Mouse (Mus musculus) kidney, embryonic 16.5 days (tissue): ENCODE results near the gene Gkap1. TPM values are rescaled to one million over a fixed set of nuclear protein-coding genes. Genes with fewer than 3 reads are reported as not detected.

Experiments used
- ATAC-seq: fragments of 200-750 bp; cut with Nextera tagmentation; 2 replicates; pipeline ENCODE4 v1.8.0; 2017; ENCODE audit warnings: moderate TSS enrichment; ENCODE audit not compliant: low FRiP score, low TSS enrichment
- H3K27ac ChIP-seq: fragments of 300-500 bp; sonication (generic); 2 replicates; pipeline ENCODE4 v1.5.1; 2014; ENCODE audit warnings: low read length
- H3K27me3 ChIP-seq: fragments of 300-500 bp; sonication (generic); 2 replicates; pipeline ENCODE4 v1.6.1; 2014; ENCODE audit warnings: low read length, control low read depth, mixed read lengths; ENCODE audit not compliant: insufficient read depth
- H3K36me3 ChIP-seq: fragments of 300-500 bp; sonication (generic); 2 replicates; pipeline ENCODE4 v1.6.1; 2014; ENCODE audit warnings: low read length, control low read depth, mixed read lengths; ENCODE audit not compliant: insufficient read depth
- H3K4me1 ChIP-seq: fragments of 300-500 bp; sonication (generic); 2 replicates; pipeline ENCODE4 v1.6.1; 2014; ENCODE audit warnings: low read length, control low read depth, mixed read lengths; ENCODE audit not compliant: insufficient read depth
- H3K4me2 ChIP-seq: fragments of 300-500 bp; sonication (generic); replicated peaks from 2 replicates; pipeline ENCODE4 v1.6.1; 2014; ENCODE audit warnings: low read depth, low read length
- H3K4me3 ChIP-seq: fragments of 300-500 bp; sonication (generic); 2 replicates; pipeline ENCODE4 v1.5.1; 2014; ENCODE audit warnings: mild to moderate bottlenecking, low read length
- H3K9ac ChIP-seq: fragments of 300-500 bp; sonication (generic); replicated peaks from 2 replicates; pipeline ENCODE4 v1.6.1; 2014; ENCODE audit warnings: low read length
- H3K9me3 ChIP-seq: fragments of 300-500 bp; sonication (generic); 2 replicates; pipeline ENCODE4 v1.6.1; 2016; ENCODE audit warnings: low read length, control low read depth
- WGBS: fragments of 180-500 bp; shearing (Covaris S2); extraction: QIAGEN DNeasy Blood & Tissue Kit; methylation state at CpG from one replicate; pipeline ENCODE4 v1.1.7; 2014; 5-methylcytosine and 5-hydroxymethylcytosine counted together
- polyA plus RNA-seq: library from polyadenylated mRNA; unstranded; fragments of >200 nt; fragmentation: Nextera tagmentation; extraction: Ambion mirVana; gene quantifications from 2 replicates; pipeline ENCODE4 v1.2.1, GENCODE M21; 2015

Gene Gkap1
- polyA plus RNA-seq, 1 experiment from 2014 or later, result 22.5 TPM

DNA sequence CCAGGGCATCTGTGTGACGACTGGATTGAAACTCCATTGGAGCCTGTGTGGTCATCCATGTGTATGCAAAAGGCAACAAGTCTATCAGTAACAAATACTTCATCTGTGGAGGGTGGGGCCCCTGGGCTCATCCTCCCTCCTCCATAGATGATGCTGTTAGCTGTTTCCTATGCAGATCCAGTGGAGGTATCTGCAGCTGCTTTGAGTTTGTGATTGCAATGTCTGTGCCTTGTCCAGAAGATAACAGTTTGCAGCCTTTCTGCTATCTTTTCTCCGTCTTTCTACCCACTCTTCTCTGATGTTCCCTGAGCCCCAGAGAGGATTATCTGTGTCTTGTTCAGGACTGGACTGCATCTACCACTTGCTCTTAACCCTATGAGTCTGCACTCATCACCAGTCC lies 46.9 kb downstream of the Gkap1 start:
- Histone ChIP-seq H3K4me3 (no peak overlapping the region), H3K9me3 (no peaks in the 10 kb centered on the region), H3K27me3 (no peaks in the 10 kb centered on the region), H3K27ac (no peak overlapping the region), H3K4me1 (no peaks in the 10 kb centered on the region), H3K9ac (no peak overlapping the region), H3K4me2 (no peak overlapping the region), H3K36me3 (no peaks in the 10 kb centered on the region)
- no peak for ATAC-seq
- 80% methylated on average over 2 of the region's 2 CpGs for WGBS

DNA sequence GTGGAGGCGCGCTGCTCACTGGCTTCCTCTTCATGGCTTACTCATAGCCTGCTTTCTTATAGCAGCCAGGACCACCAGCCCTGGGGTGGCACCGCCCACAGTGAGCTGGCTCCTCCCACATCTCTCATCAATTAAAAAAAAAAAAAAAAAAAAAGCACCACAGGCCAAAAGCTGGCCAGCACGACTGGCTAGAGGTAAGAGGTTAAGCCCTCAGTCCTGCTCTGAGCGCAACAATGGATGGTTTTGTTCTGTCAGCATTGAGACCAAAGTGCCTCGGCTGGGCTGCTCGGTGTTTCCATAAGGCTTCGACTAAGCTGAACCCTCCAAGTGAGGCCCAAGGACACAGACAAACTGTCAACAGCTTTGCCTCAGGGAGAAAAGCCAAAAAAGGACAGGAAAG lies 49.8 kb downstream of the Gkap1 start:
- Histone ChIP-seq H3K9ac (no peak overlapping the region), H3K4me3 (no peak overlapping the region), H3K9me3 (no peaks in the 10 kb centered on the region), H3K27ac (no peak overlapping the region), H3K4me1 (no peaks in the 10 kb centered on the region), H3K4me2 (no peak overlapping the region), H3K27me3 (no peaks in the 10 kb centered on the region), H3K36me3 (no peaks in the 10 kb centered on the region)
- no peak for ATAC-seq
- 68% methylated on average over 7 of the region's 8 CpGs for WGBS

DNA sequence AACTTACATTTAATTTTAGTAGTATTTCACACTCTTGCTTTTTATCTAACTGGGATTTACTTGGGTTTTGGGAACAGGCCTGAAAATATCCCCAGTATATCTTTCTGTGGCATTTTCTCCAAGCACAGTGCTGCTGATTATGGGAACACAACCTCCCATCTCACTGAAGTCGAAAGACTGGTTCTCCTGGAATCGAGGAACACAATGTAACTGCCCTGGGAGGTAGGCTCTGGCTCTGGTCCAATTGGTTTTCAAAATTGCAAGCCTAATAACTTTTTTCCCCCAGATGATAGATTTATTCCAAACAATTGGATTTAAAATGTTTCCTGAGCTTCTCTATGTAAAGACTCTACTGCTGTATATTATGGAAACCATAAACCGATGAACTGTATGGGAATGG lies 55.3 kb downstream of the Gkap1 start:
- no peak overlapping the region for H3K9ac ChIP-seq
- 66% methylated on average over 3 of the region's 3 CpGs for WGBS
- peaks cover 7% of the 10 kb centered on the region; the same call in 1 of the 2 replicates for H3K4me1 ChIP-seq
- H3K4me2 ChIP-seq, result no peak overlapping the region
- no peak for ATAC-seq
- no peaks in the 10 kb centered on the region for H3K27me3 ChIP-seq
- no peak overlapping the region for H3K4me3 ChIP-seq
- no peaks in the 10 kb centered on the region for H3K36me3 ChIP-seq
- H3K27ac ChIP-seq, result no peak overlapping the region
- no peaks in the 10 kb centered on the region for H3K9me3 ChIP-seq

DNA sequence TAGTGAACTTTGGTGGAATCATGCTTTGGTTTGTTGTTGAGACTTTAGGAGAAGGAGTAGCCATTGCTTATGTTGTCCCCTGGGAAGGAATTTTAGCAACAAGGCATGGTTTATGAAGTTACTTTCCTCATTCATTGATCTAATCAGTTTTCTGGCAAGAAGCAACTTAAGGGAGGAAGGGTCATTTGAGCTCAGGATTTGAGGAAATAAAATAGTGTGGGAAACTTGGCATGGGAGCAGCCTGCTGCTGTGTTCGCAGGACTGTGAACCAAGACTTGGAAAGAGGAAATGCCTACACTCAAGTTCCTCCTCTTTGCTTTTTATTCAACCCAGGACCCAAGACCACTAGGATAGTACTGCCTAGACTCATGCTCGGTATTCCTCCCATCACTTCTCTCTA lies 58.0 kb downstream of the Gkap1 start:
- H3K27ac ChIP-seq, result no peak overlapping the region
- H3K9me3 ChIP-seq, result no peaks in the 10 kb centered on the region
- H3K36me3 ChIP-seq, result no peaks in the 10 kb centered on the region
- H3K4me3 ChIP-seq, result no peak overlapping the region
- no peak overlapping the region for H3K9ac ChIP-seq
- H3K4me1 ChIP-seq, result peaks cover 26% of the 10 kb centered on the region
- no peaks in the 10 kb centered on the region for H3K27me3 ChIP-seq
- ATAC-seq, result no peak
- WGBS, result 98% methylated on average over 2 of the region's 2 CpGs
- no peak overlapping the region for H3K4me2 ChIP-seq

DNA sequence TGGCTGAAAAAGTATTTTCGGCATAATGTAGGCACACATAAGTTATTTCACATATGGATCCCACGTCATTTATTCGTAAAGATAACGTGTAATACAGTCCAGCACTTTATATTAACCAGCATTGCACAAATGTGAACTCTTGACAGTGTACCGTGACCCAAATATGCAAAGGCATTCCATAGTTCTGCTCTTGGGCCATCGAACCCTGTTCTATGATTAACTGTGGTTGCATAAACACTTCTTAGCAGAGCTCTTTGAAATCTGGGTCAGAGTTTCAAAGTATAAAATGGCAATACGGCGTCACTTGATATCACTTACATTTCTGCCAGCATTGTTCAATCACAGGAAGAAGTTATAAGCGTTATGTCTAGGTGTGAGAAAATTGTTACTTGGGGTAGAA lies 59.1 kb downstream of the Gkap1 start:
- Histone ChIP-seq H3K27me3 (no peaks in the 10 kb centered on the region), H3K4me1 (peaks cover 36% of the 10 kb centered on the region), H3K4me3 (peak overlapping the region; percentile 97), H3K9me3 (no peaks in the 10 kb centered on the region), H3K36me3 (no peaks in the 10 kb centered on the region), H3K9ac (peak overlapping the region; percentile 99), H3K4me2 (peak overlapping the region; percentile 88), H3K27ac (peak overlapping the region; percentile 85)
- WGBS, result 80% methylated on average over 9 of the region's 9 CpGs
- no peak for ATAC-seq

DNA sequence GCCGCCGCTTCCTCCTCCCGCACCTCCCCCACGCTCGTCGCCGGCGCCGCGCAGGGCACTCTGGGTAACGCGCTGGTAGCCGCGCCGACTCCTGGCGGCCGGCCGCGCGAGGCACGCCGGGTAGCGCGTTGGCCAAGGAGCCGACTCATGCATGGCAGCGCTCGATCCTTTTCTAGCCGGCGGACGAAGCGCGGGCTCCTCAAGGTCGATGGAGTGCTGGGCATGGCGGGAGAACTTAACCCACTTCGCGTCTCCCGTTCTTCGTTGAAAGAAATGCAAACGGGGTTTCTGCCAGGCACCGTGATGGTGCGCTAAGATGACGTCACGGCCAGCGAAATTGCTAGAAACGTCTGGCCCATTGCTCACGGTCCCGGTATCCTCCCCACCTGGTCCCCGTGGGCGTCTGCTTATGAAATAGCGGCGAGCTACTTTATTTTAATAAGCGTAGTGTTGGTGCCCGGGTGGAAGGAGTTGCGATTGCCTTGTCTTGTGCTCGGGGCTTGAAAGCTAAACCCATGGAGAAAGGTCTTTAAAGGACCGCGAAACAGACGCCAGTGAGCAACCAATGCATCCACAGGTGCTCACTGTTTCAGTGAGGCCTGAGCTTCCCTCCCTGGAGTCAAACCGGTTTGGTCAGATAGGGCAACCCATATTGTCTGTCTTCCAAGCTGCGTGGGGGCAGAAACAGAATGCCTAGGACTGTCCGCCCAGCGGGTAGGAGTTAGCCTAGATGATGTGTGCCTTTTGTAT lies 59.7 kb downstream of the Gkap1 start, which contains the start of gene Ubqln1:
Gene Ubqln1, minus strand, starts transcription at position 62 of the 750 bp plus-strand sequence.
- H3K4me2 ChIP-seq, result peak within 1 kb of the TSS; percentile 88
- H3K36me3 ChIP-seq, result no peaks in the 10 kb centered on the region
- H3K27me3 ChIP-seq, result no peaks in the 10 kb centered on the region
- no peaks in the 10 kb centered on the region for H3K9me3 ChIP-seq
- 2% methylated on average over 50 of the region's 62 CpGs for WGBS
- ATAC-seq, result peak; percentile 93
- H3K4me3 ChIP-seq, result peak within 1 kb of the TSS; percentile 97
- peak within 1 kb of the TSS; percentile 99 for H3K9ac ChIP-seq
- H3K27ac ChIP-seq, result peak within 1 kb of the TSS; percentile 85
- H3K4me1 ChIP-seq, result peaks cover 36% of the 10 kb centered on the region

DNA sequence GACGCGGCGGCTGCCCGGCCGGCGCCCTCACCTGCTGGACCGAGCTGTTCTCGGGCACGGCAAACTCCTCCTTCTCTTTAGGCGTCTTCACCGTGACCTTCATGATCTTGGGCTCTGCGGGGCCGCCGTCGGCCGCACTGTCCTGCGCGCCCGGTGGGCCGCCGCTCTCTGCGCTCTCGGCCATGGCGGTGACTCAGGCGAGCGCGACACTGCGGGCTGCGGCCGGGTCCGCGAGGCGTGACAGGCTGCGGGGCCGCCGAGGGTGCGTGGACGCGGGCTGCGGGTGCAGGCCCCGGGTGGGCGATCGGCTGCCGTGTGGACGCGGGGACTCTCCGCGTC lies 60.3 kb downstream of the Gkap1 start:
- Histone ChIP-seq H3K27me3 (no peaks in the 10 kb centered on the region), H3K4me1 (peaks cover 36% of the 10 kb centered on the region), H3K9me3 (no peaks in the 10 kb centered on the region), H3K36me3 (no peaks in the 10 kb centered on the region), H3K4me3 (peak overlapping the region; percentile 97), H3K27ac (peak overlapping the region; percentile 85), H3K4me2 (peak overlapping the region; percentile 88), H3K9ac (peak overlapping the region; percentile 99)
- peak; percentile 78 for ATAC-seq
- 2% methylated on average over 31 of the region's 48 CpGs for WGBS

DNA sequence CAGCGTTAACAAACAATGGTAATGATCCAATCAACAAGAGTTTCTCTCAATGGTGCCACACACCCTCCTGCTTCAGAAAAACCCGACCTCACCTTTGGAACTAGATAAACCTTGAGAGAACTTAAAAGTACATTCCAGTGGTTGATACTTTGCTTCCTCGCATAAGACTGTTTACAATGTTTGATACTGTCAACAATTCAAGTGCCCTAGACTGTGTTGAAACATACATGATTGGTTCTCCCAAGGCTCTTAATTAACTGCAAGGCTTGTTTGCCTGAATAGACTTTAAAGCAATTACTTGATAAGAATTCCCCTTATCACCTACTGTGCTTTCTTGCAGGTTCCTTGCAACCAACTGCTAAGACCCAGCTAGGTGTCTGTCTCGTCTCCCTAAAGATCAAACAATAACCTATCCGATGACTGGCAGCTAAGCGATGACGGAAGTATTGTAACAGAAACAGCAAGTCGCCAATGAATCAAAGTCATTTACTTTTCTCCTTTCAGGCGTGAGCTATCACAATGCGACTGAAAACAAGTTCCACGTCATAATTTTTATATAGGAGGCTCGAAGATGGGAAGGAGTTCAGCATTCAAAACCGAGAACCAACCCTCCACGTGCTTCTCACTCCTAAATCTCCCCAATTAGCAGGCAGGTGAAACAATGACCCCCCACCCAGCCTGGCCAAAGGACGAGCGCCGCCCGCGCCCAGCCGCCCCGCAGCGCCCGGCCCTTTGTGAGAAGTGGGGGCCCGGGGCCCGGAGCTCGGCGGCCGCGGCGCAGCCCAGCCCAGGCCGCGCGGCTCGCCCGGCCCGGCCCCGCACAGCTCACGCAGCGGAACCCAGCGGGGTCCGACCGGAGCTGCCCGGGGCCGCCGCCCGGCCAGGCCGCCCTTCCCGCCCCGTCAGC lies 60.9 kb downstream of the Gkap1 start:
- WGBS, result 2% methylated on average over 49 of the region's 49 CpGs
- Histone ChIP-seq H3K4me2 (peak overlapping the region; percentile 88), H3K27me3 (no peaks in the 10 kb centered on the region), H3K4me3 (peak overlapping the region; percentile 97), H3K4me1 (peaks cover 36% of the 10 kb centered on the region), H3K27ac (peak overlapping the region; percentile 85), H3K9ac (peak overlapping the region; percentile 99), H3K9me3 (no peaks in the 10 kb centered on the region), H3K36me3 (no peaks in the 10 kb centered on the region)
- peak; percentile 69 for ATAC-seq

DNA sequence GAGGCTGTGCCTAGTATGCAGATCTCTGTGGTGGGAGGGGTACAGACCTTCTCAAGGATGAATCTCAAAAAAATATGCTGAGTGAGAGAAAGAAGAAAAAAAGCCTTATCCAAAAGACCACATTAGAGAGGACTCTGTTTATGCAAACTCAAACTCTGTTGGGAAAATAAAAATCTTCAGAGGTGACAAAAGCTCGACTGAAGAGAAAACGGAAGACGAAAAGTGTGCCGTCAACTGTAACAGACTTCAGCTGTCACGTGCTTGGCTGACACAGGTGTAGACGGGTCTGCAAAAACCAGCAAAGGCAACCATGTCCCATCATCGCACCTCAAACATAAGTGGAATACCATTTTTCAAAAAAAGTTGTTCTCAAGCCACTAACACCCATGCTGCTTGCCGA lies 61.7 kb downstream of the Gkap1 start:
- peaks cover 38% of the 10 kb centered on the region for H3K4me1 ChIP-seq
- H3K27me3 ChIP-seq, result no peaks in the 10 kb centered on the region
- peak overlapping the region; percentile 97 for H3K4me3 ChIP-seq
- H3K4me2 ChIP-seq, result peak overlapping the region; percentile 88
- H3K9me3 ChIP-seq, result no peaks in the 10 kb centered on the region
- peak overlapping the region; percentile 99 for H3K9ac ChIP-seq
- H3K36me3 ChIP-seq, result no peaks in the 10 kb centered on the region
- H3K27ac ChIP-seq, result no peak overlapping the region
- no peak for ATAC-seq
- WGBS, result 41% methylated on average over 8 of the region's 8 CpGs

DNA sequence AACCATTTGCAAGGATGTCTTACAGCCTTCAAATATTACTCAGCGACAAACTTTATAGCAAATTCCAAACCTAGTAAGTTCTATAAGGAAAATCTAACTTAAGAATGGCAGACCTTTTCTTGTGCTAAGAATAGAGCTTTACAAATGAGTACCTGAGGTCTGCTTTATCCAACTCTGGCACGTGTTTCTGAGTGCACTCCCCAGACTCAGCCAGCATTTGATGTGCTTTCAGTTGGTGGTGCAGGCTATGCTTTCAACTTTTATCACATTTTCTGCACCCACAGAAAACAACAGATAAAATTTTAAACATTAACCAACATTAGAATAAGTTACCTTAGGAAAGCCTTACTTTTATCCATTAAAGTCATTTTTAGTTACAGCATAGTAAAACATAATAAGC lies 63.0 kb downstream of the Gkap1 start:
- Histone ChIP-seq H3K4me1 (peaks cover 41% of the 10 kb centered on the region), H3K36me3 (no peaks in the 10 kb centered on the region), H3K4me3 (no peak overlapping the region), H3K9ac (no peak overlapping the region), H3K27ac (no peak overlapping the region), H3K9me3 (no peaks in the 10 kb centered on the region), H3K27me3 (no peaks in the 10 kb centered on the region), H3K4me2 (no peak overlapping the region)
- WGBS, result 77% methylated on average over 2 of the region's 2 CpGs
- ATAC-seq, result no peak
